Mouse (Mus musculus): Measurements from ENCODE around the gene Traf4.

Traf4 gene

GRCm38 (mm10) chr11:78182961-78183844 is 17.8 kb upstream of the Traf4 start, which contains the start of gene Rpl23a:
Rpl23a (minus strand) TSS chr11:78183584.
- DNase-seq (ENCODE audit: low read depth, low spot score), result peak; percentile 95

DNA sequence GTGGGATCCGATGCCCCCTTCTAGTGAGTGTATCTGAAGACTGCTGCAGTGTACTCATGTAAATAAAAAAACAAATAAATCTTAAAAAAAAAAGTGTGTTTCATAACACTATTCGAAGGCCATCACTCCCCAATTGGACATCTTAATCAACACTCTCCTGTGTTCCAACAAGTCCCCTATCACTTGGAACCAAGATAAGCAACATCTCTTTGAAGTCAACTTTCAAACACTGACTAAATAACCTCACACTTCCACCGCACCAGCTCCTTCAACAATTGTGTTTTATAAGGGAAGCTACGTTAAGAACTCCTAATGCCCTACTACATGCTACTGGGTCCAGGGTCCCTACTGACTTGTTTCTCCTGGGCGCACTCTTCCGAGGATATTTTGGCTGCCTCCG is 17.1 kb upstream of the Traf4 start:
- DNase-seq (ENCODE audit: low read depth, low spot score), result no peak

DNA sequence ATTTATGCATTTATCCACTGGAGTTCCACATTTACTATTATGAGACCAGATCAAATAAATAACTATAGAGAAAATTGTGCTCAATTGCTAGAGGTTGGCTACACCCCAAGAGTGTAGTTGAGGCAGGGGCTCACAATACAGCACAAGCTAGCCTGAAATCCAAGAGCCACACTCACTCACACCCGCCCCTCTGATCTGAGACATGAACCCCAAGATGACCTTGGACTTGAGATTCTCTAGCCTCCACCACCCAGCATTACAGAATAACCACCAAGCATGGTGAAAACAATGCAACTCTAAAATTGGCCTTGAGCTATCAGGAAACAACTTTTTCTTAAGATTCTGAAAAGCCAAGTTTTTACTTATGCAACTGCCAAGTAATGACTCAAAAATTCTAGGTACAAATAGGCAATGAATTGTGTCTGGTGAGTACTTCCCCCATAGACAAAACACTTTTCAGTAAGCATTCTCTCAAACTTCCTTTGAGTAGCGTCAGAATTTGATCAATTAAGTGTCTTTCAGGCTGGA is 16.5 kb upstream of the Traf4 start:
- no peak for DNase-seq (ENCODE audit: low read depth, low spot score)

GRCm38 (mm10) chr11:78180081-78180761 is 14.8 kb upstream of the Traf4 start:
- DNase-seq (ENCODE audit: low read depth, low spot score), result no peak

DNA sequence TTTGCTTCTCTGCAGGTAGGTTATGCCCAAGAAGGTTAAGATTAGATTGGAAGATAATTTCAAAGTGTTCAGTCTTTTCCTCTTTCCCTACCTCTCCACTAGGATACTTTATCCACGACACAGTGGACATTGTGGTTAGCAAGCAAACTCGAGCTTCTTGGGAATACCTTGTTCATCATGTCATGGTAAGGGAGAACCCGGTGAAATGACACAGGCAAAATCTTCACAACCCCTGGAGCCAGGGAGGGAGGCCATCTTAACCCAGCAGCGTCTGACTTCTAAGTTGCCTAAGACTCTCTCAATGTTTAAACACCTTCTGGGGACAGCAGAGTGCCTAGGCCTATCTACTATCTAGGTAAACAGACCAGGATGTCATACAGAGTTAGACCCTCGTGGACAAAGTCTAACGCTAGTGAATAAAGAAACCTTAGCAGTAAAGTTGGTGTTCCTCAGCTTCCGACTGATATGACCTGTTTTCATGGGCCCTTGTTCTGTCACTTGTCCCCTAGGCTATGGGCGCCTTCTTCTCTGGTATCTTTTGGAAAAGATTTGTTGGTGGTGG is 14.1 kb upstream of the Traf4 start:
- no peak for DNase-seq (ENCODE audit: low read depth, low spot score)

GRCm38 (mm10) chr11:78178859-78179437 is 13.6 kb upstream of the Traf4 start:
- peak; percentile 59 for DNase-seq (ENCODE audit: low read depth, low spot score)

GRCm38 (mm10) chr11:78177903-78178858 is 12.8 kb upstream of the Traf4 start:
- peak; percentile 96 for DNase-seq (ENCODE audit: low read depth, low spot score)

DNA sequence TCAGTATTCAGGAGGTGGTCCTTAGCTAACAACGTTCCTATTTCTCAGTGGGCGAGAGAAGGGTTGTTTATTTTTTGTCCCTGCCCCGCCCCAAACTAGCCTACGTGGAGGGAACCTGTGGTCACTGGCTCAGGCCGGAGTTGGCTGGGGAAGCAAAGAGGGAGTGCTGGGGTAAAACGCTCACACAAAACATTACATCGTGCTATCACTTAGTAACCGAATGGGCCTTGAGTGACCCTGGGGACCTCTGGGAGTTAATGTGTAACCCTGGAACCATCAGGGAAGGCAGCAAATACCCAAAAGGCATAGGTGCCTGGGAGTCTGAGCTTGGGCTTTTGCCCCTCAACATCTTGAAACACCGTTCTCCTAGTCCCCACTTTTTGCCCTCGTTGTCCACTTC is 12.0 kb upstream of the Traf4 start:
- no peak for DNase-seq (ENCODE audit: low read depth, low spot score)

DNA sequence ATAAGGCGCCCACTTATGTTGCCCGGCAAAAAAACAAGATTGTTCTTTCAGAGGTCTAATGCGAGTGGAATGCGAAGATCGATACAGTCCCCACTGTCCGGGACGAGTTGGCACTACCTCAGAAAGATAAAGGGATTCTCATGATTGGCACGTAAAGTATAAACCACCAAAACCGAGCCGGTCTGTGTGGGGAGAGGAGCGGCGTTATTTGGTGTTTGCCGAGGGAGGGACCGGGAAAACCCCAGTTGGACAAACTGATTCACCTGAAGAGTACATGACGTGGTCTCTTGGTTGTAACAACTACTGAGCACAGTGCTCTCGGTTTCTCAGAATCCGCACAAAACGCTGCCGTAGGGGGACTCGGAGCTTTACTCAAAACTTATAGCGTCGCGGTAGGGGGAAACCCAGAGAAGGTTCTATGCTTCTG is 11.5 kb upstream of the Traf4 start:
- DNase-seq (ENCODE audit: low read depth, low spot score), result no peak

- peak; percentile 83 for DNase-seq (ENCODE audit: low read depth, low spot score)
Measured at GRCm38 (mm10) chr11:78176402-78176862, 11.0 kb upstream of the Traf4 start, which contains the start of the genes Nek8 and Tlcd1. Nek8 (minus strand) TSS chr11:78176675. Tlcd1 (plus strand) TSS chr11:78176711.

GRCm38 (mm10) chr11:78175771-78176401 is 10.5 kb upstream of the Traf4 start:
- no peak for DNase-seq (ENCODE audit: low read depth, low spot score)

DNA sequence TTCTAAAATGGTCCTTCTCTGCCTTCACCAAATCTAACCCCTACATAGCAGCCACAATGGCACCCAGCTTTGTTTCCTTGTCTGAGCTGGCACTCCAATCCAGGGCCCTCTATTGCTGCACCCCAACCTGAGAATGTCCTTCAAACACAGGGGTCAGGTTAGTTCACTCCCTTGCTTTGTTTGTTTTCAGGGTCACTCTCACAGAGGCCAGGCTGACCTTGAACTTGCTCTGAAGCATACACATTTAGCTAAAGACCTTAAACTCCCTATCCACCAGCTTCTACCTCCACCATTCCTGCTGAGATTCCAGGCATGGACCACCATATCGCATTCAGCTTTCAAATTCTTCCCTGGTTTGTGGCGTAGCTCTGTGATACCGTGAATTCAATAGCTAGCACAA is 9.1 kb upstream of the Traf4 start:
- DNase-seq (ENCODE audit: low read depth, low spot score), result no peak

- DNase-seq (ENCODE audit: low read depth, low spot score), result no peak
Measured at GRCm38 (mm10) chr11:78172748-78173383, 7.5 kb upstream of the Traf4 start.

DNA sequence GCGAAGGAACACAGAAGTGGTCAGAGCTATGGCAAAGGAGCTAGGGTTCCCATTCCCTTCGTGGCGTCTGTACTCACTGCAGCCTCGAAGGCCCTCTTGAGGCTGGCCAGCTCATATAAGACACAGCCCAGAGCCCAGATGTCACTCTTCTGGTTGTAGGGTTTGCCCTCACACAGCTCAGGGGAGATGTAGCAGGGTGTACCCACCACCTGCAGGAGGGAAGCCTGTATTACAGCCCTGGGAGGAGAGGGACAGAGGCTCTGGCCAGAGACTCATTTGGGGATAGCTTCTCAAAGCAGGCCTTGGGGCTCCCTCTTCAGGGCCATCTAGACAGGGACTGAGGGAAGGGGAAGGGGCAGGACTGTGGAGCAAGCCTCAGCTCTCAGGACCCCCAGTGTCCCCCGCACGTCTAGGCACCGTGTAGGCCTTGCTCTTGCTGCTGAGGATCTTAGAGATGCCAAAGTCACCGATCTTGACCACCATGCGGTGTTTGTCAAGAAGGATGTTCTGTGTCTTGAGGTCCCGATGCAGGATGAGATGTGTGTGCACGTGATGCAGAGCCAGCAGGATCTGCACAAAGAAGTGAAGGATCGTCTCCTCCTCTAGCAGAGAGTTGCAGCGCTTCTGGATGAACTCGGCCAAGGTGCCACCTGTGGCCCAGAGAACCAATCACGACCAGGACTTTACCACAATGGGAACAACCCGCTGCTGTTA is 6.8 kb upstream of the Traf4 start:
- no peak for DNase-seq (ENCODE audit: low read depth, low spot score)

GRCm38 (mm10) chr11:78171328-78171727 is 5.9 kb upstream of the Traf4 start:
- DNase-seq (ENCODE audit: low read depth, low spot score), result no peak

GRCm38 (mm10) chr11:78170306-78170705 is 4.9 kb upstream of the Traf4 start:
- no peak for DNase-seq (ENCODE audit: low read depth, low spot score)

DNA sequence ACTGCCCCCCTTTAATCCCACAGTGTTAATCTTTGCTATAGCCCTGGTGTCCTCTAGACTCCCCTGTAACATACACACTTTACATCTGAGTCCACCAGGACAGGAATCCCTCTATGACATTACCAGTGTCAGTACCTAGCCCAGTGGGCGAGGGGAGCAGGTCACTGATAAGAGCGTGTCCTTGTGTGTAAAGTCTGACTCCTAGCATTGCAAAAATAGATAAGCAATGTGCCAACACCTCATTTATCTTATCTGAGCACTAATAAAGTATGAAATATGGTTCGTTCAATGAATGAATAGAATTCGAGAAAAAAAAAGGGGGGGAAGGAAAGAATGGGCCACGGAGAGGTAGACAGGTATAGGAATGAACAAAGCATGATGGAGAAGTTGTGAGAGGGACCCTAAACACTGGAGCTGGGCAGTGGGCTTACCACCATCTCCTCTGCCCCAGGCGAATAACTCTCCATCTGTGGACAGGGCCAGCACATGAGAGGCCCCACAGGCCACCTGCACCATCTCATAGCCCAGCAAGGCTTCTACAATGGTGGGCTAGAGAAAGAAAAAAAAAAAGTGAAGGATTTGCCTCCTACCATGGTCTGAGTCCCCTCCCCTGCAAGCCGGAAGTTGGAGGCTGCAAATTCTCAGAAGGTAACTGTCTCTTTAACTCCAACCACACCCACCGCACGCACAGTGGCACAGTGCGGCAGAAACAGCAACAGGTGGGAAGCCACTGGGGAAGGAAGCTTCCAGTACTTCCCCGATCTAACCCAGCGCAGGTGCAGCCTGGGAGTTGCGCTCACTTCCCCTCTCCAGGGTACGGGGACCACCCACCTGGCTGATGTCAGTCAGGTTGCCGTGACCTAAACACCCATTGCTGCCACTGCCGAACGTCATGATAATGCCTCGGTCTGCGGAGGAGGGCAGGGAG is 3.4 kb upstream of the Traf4 start:
- DNase-seq (ENCODE audit: low read depth, low spot score), result no peak
